Mouse (Mus musculus): ENCODE measurements around the gene Nucb1. TPM values are rescaled to one million over a fixed set of nuclear protein-coding genes. Genes with fewer than 3 reads are reported as not detected.
A peak's percentile ranks its signal among the peaks of the same experiment; 100 is the strongest.
"Not testable (repeated sequence)": the region's sequence is repeated elsewhere in the genome, so short reads cannot be mapped to it uniquely, and the experiment has no call there.

The Nucb1 gene
- total RNA-seq, 2 experiments from 2014 or later: 48.6 to 65.4 TPM

GRCm38 (mm10) chr7:45491264-45491663, 18.9 kb downstream of the Nucb1 start:
- intact Hi-C loops (cut with DNase I): no loop called here
- DNase-seq: no peak

GRCm38 (mm10) chr7:45490822-45491221, 19.4 kb downstream of the Nucb1 start:
- no peak for DNase-seq

GRCm38 (mm10) chr7:45489578-45489977, 20.6 kb downstream of the Nucb1 start:
- intact Hi-C loops (cut with DNase I): no loop called here

More at GRCm38 (mm10) chr7:45490822-45491221, 19.4 kb downstream of the Nucb1 start:
- intact Hi-C loops (cut with DNase I): no loop called here

GRCm38 (mm10) chr7:45488293-45489204, 21.7 kb downstream of the Nucb1 start, which contains the start of gene Dhdh:
Gene Dhdh (minus strand): TSS chr7:45488805.
- intact Hi-C loops (cut with DNase I): no loop called here
- DNase-seq: peak; percentile 60 to 67

More at GRCm38 (mm10) chr7:45489578-45489977, 20.6 kb downstream of the Nucb1 start:
- DNase-seq: no peak

GRCm38 (mm10) chr7:45487861-45488292, 22.3 kb downstream of the Nucb1 start:
- intact Hi-C loops (cut with DNase I): no loop called here

GRCm38 (mm10) chr7:45486761-45487415, 23.3 kb downstream of the Nucb1 start, which contains the start of gene Gm45808:
Gene Gm45808 (minus strand): TSS chr7:45486811.
- peak in 1 of 2 experiments; percentile 9 for DNase-seq
- intact Hi-C loops (cut with DNase I): no loop called here

More at GRCm38 (mm10) chr7:45487861-45488292, 22.3 kb downstream of the Nucb1 start:
- no peak for DNase-seq

GRCm38 (mm10) chr7:45486158-45486557, 24.0 kb downstream of the Nucb1 start:
- no peak for DNase-seq
- intact Hi-C loops (cut with DNase I): no loop called here

- intact Hi-C loops (cut with DNase I); DNase-seq: not testable (repeated sequence)
These were observed 25.2 kb downstream of the Nucb1 start for GRCm38 (mm10) chr7:45484985-45485384.

GRCm38 (mm10) chr7:45482166-45482565, 28.0 kb downstream of the Nucb1 start:
- intact Hi-C loops (cut with DNase I): no loop called here
- no peak for DNase-seq

GRCm38 (mm10) chr7:45481374-45481927, 28.8 kb downstream of the Nucb1 start, which contains the start of gene Tulp2:
Gene Tulp2 (plus strand): TSS chr7:45481877.
- no peak for DNase-seq
- intact Hi-C loops (cut with DNase I): no loop called here

- DNase-seq; intact Hi-C loops (cut with DNase I): not testable (repeated sequence)
These were observed 29.9 kb downstream of the Nucb1 start for GRCm38 (mm10) chr7:45480310-45480709.

GRCm38 (mm10) chr7:45478774-45479173, 31.4 kb downstream of the Nucb1 start:
- intact Hi-C loops (cut with DNase I): loop anchor here (5.0 kb wide), 1 partner anchor 39 kb away; no protein-coding TSS in a partner anchor
- no peak for DNase-seq

- DNase-seq: peak in 1 of 2 experiments; percentile 42
- intact Hi-C loops (cut with DNase I): loop anchor here (5.0 kb wide), 1 partner anchor 40 kb away; no protein-coding TSS in a partner anchor
These were observed 33.2 kb downstream of the Nucb1 start for GRCm38 (mm10) chr7:45477003-45477402.

- no peak for DNase-seq
These were observed 33.8 kb downstream of the Nucb1 start for GRCm38 (mm10) chr7:45476453-45476852.

GRCm38 (mm10) chr7:45475291-45475969, 34.8 kb downstream of the Nucb1 start:
- no peak for DNase-seq
- intact Hi-C loops (cut with DNase I): loop anchor here (5.0 kb wide), 1 partner anchor 42 kb away; no protein-coding TSS in a partner anchor

More at GRCm38 (mm10) chr7:45476453-45476852, 33.8 kb downstream of the Nucb1 start:
- intact Hi-C loops (cut with DNase I): loop anchor here (5.0 kb wide), 1 partner anchor 41 kb away; no protein-coding TSS in a partner anchor

- intact Hi-C loops (cut with DNase I): loop anchor here (2.0 kb wide), 1 partner anchor 90 kb away; no protein-coding TSS in a partner anchor
- DNase-seq: peak in 1 of 2 experiments; percentile 50
These were observed 39.3 kb downstream of the Nucb1 start for GRCm38 (mm10) chr7:45470869-45471268.

GRCm38 (mm10) chr7:45467090-45467670, 43.0 kb downstream of the Nucb1 start:
- no peak for DNase-seq
- intact Hi-C loops (cut with DNase I): no loop called here

GRCm38 (mm10) chr7:45466283-45467089, 43.7 kb downstream of the Nucb1 start, which contains the start of gene Bax:
Gene Bax (minus strand): TSS chr7:45466898.
- intact Hi-C loops (cut with DNase I): loop anchor here (1.0 kb wide), 1 partner anchor 114 kb away; no protein-coding TSS in a partner anchor

More at GRCm38 (mm10) chr7:45466283-45467089, 43.7 kb downstream of the Nucb1 start, which contains the start of gene Bax:
- DNase-seq: peak; percentile 90 to 95
